Mouse (Mus musculus): ENCODE results near the gene Rad23b.

DNA sequence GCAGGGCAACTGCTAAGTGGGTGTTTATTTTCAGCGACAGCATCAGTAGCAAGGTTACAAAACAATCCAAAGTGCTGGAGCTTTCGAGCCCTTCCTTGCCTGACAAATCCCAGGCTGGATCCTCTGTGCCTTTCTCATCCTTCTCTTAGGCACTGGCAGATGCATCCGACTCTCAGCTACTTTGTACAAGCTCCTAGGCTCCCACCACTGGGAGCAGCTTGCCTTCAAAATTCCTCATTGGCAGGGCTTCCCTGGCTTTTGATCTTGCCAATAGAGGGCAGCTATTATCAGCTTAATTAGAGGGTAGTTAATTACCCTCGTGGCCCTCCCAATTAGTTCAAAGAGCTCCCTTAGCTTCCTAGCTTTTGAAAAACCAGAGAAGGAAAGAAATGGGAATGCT, 33.1 kb upstream of the Rad23b start:
- TF ChIP-seq POLR2A (IDR thresholded peaks at IDR 0.05; ENCODE audit: insufficient read depth, low read depth, low read length) (no peak), CTCF (IDR thresholded peaks at IDR 0.05; ENCODE audit: insufficient read depth, low read depth, low read length) (no peak)
